Comparison of ENCODE assay signal across 9 mouse cellular contexts in the genomic region with DNA sequence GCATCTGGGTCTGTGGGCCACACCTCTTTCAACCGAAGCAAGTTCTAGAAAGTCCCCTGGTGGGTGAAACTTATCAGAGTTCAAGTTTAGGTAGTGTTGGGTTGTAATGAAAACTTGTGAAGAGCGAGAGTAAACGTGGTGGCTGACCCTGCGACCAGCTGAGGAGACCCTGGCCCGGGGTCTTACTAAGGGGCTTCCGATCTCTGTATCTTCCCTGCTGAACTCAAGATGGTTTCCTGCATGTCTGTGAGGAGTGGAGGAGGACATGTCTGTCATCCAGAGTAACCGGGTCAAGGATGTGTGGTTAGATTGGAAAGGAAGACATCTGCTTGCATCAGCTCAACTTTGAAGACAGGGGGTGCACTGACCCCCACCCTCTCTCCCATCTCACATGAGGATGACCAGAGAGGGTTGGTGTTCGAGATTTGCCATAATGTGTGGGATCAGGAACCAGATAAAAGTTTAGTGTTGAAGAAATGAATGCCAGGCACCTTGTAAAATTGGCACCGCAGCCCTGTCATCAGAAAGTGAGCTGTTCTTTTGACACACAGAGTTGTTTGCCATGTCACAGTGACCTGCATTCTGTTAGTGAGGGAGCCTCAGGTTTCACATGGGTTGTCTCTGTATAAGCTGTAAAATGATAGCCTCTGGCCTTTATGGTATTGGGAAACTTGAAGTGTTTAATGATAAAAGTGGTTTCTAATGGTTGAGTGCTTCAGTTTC. TPM values are rescaled to one million over a fixed set of nuclear protein-coding genes. Genes with fewer than 3 reads are reported as not detected.
DNase-seq lines count a peak whose midpoint lies in the region; ATAC-seq lines count a peak whose summit lies in the region.
"Had no signal": no experiment of that assay in that cellular context is flagged by ENCODE, and none has a peak within 500 bp of the region (broad histone marks: within the 10 kb centered on the region; RNA-seq: fewer than 3 reads in every experiment).

No protein-coding gene starts in this region.

- H3K9me3 ChIP-seq in embryonic facial prominence, embryonic 10.5 days: no peaks in the 10 kb centered on the region
- no peaks in the 10 kb centered on the region for H3K9me3 ChIP-seq in hindbrain, embryonic 15.5 days

- no peaks in the 10 kb centered on the region for H3K27me3 ChIP-seq in embryonic facial prominence, embryonic 10.5 days (replicated peaks; ENCODE audit: low read depth, poor library complexity, severe bottlenecking)
- H3K27me3 ChIP-seq in hindbrain, embryonic 15.5 days: no peaks in the 10 kb centered on the region
- H3K27me3 ChIP-seq: Patski had no signal

- H3K36me3 ChIP-seq in embryonic facial prominence, embryonic 10.5 days (replicated peaks): no peaks in the 10 kb centered on the region
- no peaks in the 10 kb centered on the region for H3K36me3 ChIP-seq in hindbrain, embryonic 15.5 days

- peak overlapping the region; percentile 87 for H3K4me3 ChIP-seq in embryonic facial prominence, embryonic 10.5 days
- H3K4me3 ChIP-seq in hindbrain, embryonic 15.5 days: peak overlapping the region; percentile 58

- DNase-seq in cerebellum, adult 9-10 months: peak; percentile 46
- peak; percentile 87 for DNase-seq in CD4-positive helper T cell, adult 2 months (ENCODE audit: low read depth, low spot score)
- no peak for DNase-seq in embryonic facial prominence, embryonic 10.5 days (ENCODE audit: low spot score)
- no peak for DNase-seq in right cerebral cortex, postnatal 25 days
- DNase-seq in layer of hippocampus, adult 9-10 months (ENCODE audit: low spot score): no peak

- no peak; the same call in 1 of the 2 replicates for ATAC-seq in cerebellum, adult (ENCODE audit: insufficient number of reproducible peaks, low FRiP score, low TSS enrichment)
- ATAC-seq in hindbrain, embryonic 15.5 days (ENCODE audit: low FRiP score, low read depth): peak; percentile 4; the same call in 1 of the 2 replicates
- peak; percentile 5; the same call in 1 of the 2 replicates for ATAC-seq in megakaryocyte progenitor cell, adult 5-6 weeks (replicated peaks; ENCODE audit: poor library complexity)

- H3K4me2 ChIP-seq in hindbrain, embryonic 15.5 days: peak overlapping the region; percentile 91

- peaks cover 21% of the 10 kb centered on the region for H3K4me1 ChIP-seq in embryonic facial prominence, embryonic 10.5 days
- H3K4me1 ChIP-seq in hindbrain, embryonic 15.5 days (replicated peaks): peaks cover 18% of the 10 kb centered on the region

- H3K9ac ChIP-seq in hindbrain, embryonic 15.5 days: peak overlapping the region; percentile 77

- H3K27ac ChIP-seq in embryonic facial prominence, embryonic 10.5 days (replicated peaks): peak overlapping the region; percentile 88
- H3K27ac ChIP-seq in hindbrain, embryonic 15.5 days (replicated peaks): no peak overlapping the region; the same call in 1 of the 2 replicates

- WGBS in embryonic facial prominence, embryonic 10.5 days: 50% methylated on average over 9 of the region's 9 CpGs
- 55% methylated on average over 9 of the region's 9 CpGs for WGBS in hindbrain, embryonic 15.5 days

RNA-seq across cellular contexts. Expression of a gene that starts 7.3 kb away (rescaled TPM):
- 1.5 and 2.1 TPM in 2 replicates for polyA plus RNA-seq in embryonic facial prominence, embryonic 10.5 days (2016; fragmentation: Nextera tagmentation; extraction: Ambion mirVana)
- 0.73 and 1.8 TPM in 2 replicates for polyA plus RNA-seq in hindbrain, embryonic 15.5 days (2015; fragmentation: Nextera tagmentation; extraction: Ambion mirVana)
- 2.2 and 8.0 TPM in 2 replicates for total RNA-seq in megakaryocyte progenitor cell, adult 5-6 weeks (2015)
- 1.0 and 20.5 TPM in 2 replicates for total RNA-seq in megakaryocyte progenitor cell, adult 5-6 weeks (2017)

Comparison
In these comparisons a context has a peak if more than half of its experiments do, and no peak if none do; other contexts are left out.
1. DNase-seq: peak in cerebellum, adult 9-10 months (single experiment) and CD4-positive helper T cell, adult 2 months (single experiment); none in embryonic facial prominence, embryonic 10.5 days (single experiment), right cerebral cortex, postnatal 25 days (single experiment) and layer of hippocampus, adult 9-10 months (single experiment).